Mouse (Mus musculus): ENCODE measurements around the gene Csnka2ip.

Csnka2ip gene

DNA sequence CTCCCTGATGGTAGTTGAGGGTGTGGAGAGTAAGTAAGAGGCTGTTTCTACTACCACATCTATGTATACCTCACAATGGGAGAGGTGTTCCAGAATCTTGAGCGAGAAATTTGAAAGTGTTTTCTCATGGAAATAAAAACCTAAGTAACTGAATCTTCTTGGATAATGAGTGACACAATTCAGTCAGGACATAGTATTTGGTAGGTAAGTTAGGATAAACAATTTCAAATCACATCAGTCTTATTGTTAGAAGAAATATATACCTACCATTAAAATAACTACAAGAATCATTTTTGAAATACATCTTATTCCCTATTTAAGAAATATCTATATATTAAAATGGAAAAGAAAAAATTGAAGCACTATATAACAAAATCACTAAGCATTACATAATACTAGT lies at the start of gene Csnka2ip:
Gene Csnka2ip (minus strand): TSS at position 101 of the 400 bp plus-strand sequence.
- DNase-seq, result no peak

DNA sequence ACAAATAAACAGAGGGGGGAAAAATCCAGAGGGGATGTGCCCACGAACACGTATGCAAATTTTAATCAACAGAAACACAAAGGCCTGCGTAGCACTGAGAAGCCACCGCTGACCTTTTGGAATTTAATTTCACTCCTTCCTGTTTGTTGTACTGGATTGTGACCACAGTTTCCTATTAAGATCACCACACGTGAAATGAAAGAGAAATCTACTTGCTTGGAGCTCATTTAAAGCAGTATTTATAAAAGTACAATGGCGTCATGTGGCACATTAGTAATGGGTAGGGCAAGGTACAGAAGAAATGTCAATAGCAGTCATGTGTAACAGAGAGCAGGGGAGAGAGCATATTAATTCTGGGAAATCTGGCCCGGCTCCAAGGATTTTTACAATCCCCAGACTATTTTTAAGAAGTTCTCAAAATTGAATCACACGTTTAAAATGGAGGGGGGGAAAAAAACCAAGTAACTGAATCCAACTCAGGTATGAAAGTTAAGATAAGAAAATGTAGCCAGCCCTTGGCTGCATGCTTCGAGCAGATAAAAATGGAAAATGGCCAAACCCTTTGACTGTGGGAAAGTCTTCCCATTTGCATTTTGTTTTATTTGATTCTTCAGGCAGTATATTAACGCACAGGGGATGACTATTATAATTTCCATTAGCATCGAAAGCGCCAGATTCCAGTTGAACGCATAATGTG lies 47.5 kb upstream of the Csnka2ip start:
- peak; percentile 34 to 45 for DNase-seq

DNA sequence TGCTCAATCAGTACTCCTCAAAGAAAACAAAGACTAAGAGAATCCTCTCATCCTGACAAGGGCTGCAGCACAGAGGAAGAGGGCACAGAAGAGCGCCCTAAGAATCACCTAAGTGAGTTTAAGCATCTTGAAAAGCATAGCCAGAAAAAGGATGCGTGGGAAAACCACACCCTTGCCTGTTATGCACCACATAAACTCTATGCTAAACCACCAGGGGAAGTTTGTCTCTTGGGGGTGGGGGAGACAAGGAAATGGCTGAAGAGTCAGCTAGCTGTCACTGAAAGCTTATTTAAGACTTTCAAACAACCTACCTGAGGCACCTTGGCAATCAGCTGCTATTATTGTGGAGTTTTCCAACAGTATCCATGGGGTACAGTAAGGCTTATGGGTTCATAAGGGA lies 45.6 kb upstream of the Csnka2ip start:
- no peak for DNase-seq

DNA sequence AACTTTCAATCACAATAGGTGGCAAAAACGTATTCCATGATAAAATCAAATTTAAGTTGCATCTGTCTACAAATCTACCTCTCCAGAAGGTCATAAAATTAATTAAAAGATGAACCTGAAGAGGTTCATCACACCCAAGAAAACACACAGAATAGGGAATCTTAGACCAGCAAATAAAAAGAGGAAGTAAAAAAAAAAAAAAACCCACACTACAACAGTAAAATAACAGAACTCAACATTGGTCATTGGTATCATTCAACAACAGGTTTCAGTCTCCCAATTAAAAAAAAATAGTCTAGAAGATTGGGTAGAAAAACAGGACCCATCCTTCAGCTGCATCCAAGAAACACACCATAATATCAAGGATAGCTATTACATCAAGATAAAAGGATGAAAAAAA lies 32.9 kb upstream of the Csnka2ip start:
- DNase-seq, result no peak

GRCm38 (mm10) chr16:64620116-64620515 lies 17.9 kb upstream of the Csnka2ip start:
- no peak for DNase-seq

- no peak for DNase-seq
Observed at GRCm38 (mm10) chr16:64614648-64615047, 12.4 kb upstream of the Csnka2ip start.

- DNase-seq, result no peak
Observed at GRCm38 (mm10) chr16:64607793-64608192, 5.6 kb upstream of the Csnka2ip start.

GRCm38 (mm10) chr16:64586825-64587224 lies 15.4 kb downstream of the Csnka2ip start:
- no peak for DNase-seq

DNA sequence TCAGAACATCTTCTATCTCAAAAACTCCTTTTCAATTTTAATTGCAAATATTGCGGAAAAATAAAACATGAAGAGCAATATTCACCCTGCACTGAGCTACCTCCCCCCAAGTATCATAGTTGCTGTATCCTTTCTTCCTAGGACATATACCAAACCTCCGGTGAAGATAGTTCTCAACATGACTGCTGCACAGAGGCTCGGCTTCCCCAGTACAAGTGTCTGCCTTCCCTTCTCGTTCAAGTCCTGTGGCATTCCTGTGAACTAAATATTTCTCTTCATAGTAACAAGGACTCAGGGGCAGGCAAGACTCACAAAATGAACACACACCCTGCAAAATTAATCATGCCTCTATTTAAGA lies 16.0 kb downstream of the Csnka2ip start:
- no peak for DNase-seq

GRCm38 (mm10) chr16:64585599-64586261 lies 16.5 kb downstream of the Csnka2ip start:
- DNase-seq, result no peak

- peak in 1 of 2 experiments; percentile 5 for DNase-seq
Observed at GRCm38 (mm10) chr16:64584591-64584990, 17.6 kb downstream of the Csnka2ip start.

GRCm38 (mm10) chr16:64583406-64583805 lies 18.8 kb downstream of the Csnka2ip start:
- DNase-seq, result peak; percentile 53 to 60

GRCm38 (mm10) chr16:64569496-64569895 lies 32.7 kb downstream of the Csnka2ip start:
- no peak for DNase-seq

- no peak for DNase-seq
Observed at GRCm38 (mm10) chr16:64563081-64563480, 39.1 kb downstream of the Csnka2ip start.

DNA sequence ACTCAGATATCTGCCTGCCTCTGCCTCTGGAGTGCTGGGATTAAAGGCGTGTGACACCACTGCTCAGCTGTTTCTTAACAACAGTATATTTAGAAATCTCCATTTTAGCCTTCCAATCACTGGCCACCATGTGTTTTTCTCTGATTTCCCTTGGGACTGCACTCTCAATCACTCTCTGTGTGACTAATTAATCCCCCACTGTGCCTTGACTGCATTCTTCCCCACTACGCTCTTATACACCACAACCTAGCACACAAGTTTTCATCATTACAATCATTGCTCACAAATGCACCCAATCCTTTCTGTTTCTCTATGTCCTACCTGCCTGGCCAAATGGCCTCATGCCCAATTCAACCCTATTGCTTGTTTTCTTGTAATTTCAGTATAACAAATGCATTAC lies 43.7 kb downstream of the Csnka2ip start:
- DNase-seq, result no peak

- DNase-seq, result no peak
Observed at GRCm38 (mm10) chr16:64526883-64527282, 75.3 kb downstream of the Csnka2ip start.

GRCm38 (mm10) chr16:64524051-64524645 lies 78.1 kb downstream of the Csnka2ip start:
- peak; percentile 30 to 50 for DNase-seq

- DNase-seq, result no peak
Observed at GRCm38 (mm10) chr16:64513423-64513822, 88.8 kb downstream of the Csnka2ip start.
